In the genomic region with DNA sequence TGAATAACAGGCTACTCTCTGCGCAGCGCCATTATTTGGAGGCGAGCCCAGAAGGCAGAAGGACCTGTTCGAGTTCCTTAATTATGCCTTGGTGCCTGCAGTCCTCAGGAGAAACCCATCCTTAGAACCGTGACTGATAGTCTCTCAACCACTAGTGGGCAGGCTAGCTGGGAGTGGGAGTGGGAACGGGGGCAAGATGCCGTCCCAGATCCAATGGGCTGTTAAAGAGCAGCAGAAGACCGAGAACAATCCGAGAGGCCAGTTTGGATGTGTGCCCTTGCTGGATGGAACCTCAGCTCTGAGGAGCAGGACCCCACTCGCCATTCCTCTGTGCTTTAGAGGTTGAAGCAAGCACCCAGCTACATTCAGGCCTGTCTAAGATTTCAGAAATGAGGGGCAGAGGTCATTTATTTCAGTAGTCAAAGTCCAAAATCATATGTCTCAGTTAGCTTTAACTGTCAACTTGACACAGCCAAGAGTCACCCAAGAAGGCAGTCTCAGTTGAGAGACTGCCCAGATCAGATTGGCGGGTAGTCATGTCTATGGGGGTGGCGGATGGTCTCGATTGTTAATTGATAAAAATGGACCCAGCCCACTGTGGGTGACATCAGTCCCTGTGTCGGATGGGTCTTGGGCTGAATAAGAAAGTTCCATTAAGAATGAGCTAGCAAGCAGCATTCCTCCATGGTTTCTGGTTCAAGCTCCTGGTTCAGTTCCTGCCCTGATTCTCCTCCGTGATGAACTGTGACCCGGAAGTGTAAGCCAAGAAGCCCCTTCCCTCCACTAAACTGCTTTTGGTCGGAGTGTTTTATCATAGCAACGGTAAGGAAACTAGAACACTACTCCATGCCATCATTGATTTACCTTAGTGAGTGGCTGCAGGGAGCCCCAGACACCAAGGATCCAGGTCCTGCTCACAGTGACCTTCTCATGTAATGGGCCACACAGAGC, we compare ENCODE assay signal across 11 mouse cellular contexts. TPM values are rescaled to one million over a fixed set of nuclear protein-coding genes. Genes with fewer than 3 reads are reported as not detected.
DNase-seq lines count a peak whose midpoint lies in the region; ATAC-seq and TF ChIP-seq lines count a peak whose summit lies in the region.
"Had no signal": no experiment of that assay in that cellular context is flagged by ENCODE, and none has a peak within 500 bp of the region (broad histone marks: within the 10 kb centered on the region; RNA-seq: fewer than 3 reads in every experiment).

No protein-coding gene starts in this region.

- peaks cover 7% of the 10 kb centered on the region; the same call in 1 of the 2 replicates for H3K4me1 ChIP-seq in forebrain, postnatal 0 days (ENCODE audit: insufficient read depth)
- peaks cover 20% of the 10 kb centered on the region for H3K4me1 ChIP-seq in forebrain, embryonic 15.5 days
- H3K4me1 ChIP-seq in lung, embryonic 14.5 days (ENCODE audit: insufficient read depth), result peaks cover 7% of the 10 kb centered on the region; the same call in 1 of the 2 replicates
- peaks cover 28% of the 10 kb centered on the region for H3K4me1 ChIP-seq in liver, embryonic 13.5 days (replicated peaks)
- peaks cover 14% of the 10 kb centered on the region for H3K4me1 ChIP-seq in midbrain, embryonic 15.5 days

- no peak for ATAC-seq in forebrain, postnatal 0 days
- no peak for ATAC-seq in forebrain, embryonic 15.5 days (replicated peaks)
- ATAC-seq in lung, embryonic 14.5 days (ENCODE audit: insufficient read depth), result no peak
- no peak for ATAC-seq in liver, embryonic 13.5 days (ENCODE audit: low read depth)
- ATAC-seq in granulocyte monocyte progenitor cell, adult 5-6 weeks (replicated peaks; ENCODE audit: poor library complexity, severe bottlenecking), result no peak
- no peak for ATAC-seq in midbrain, embryonic 15.5 days (replicated peaks)

- H3K27ac ChIP-seq in forebrain, postnatal 0 days (ENCODE audit: low read depth, low read length), result no peak overlapping the region
- no peak overlapping the region for H3K27ac ChIP-seq in forebrain, embryonic 15.5 days (replicated peaks)
- H3K27ac ChIP-seq in lung, embryonic 14.5 days (ENCODE audit: low read depth), result no peak overlapping the region
- no peak overlapping the region for H3K27ac ChIP-seq in liver, embryonic 13.5 days
- H3K27ac ChIP-seq in midbrain, embryonic 15.5 days, result no peak overlapping the region

- no peaks in the 10 kb centered on the region for H3K36me3 ChIP-seq in forebrain, postnatal 0 days (ENCODE audit: insufficient read depth)
- no peaks in the 10 kb centered on the region for H3K36me3 ChIP-seq in forebrain, embryonic 15.5 days
- H3K36me3 ChIP-seq in lung, embryonic 14.5 days (ENCODE audit: insufficient read depth), result no peaks in the 10 kb centered on the region
- H3K36me3 ChIP-seq in liver, embryonic 13.5 days, result no peaks in the 10 kb centered on the region
- H3K36me3 ChIP-seq in midbrain, embryonic 15.5 days (replicated peaks), result no peaks in the 10 kb centered on the region
- H3K36me3 ChIP-seq: G1E; heart, embryonic 12.5 days; stomach, embryonic 15.5 days had no signal

- no peak overlapping the region for H3K9ac ChIP-seq in forebrain, postnatal 0 days
- H3K9ac ChIP-seq in forebrain, embryonic 15.5 days (replicated peaks), result no peak overlapping the region
- no peak overlapping the region for H3K9ac ChIP-seq in lung, embryonic 14.5 days
- no peak overlapping the region for H3K9ac ChIP-seq in liver, embryonic 13.5 days
- H3K9ac ChIP-seq in midbrain, embryonic 15.5 days, result no peak overlapping the region
- H3K9ac ChIP-seq: stomach, embryonic 15.5 days had no signal

- WGBS in forebrain, postnatal 0 days, result 70% methylated on average over 18 of the region's 18 CpGs
- 75% methylated on average over 18 of the region's 18 CpGs for WGBS in forebrain, embryonic 15.5 days
- 61% methylated on average over 18 of the region's 18 CpGs for WGBS in lung, embryonic 14.5 days
- whole genome bisulfite sequencing in liver, embryonic 13.5 days (ENCODE audit: insufficient replicate concordance), result 43% methylated on average over 18 of the region's 18 CpGs
- 65% methylated on average over 18 of the region's 18 CpGs for WGBS in midbrain, embryonic 15.5 days

- DNase-seq in forebrain, postnatal 0 days, result no peak
- peak; percentile 27 for DNase-seq in lung, embryonic 14.5 days
- DNase-seq in lung, postnatal 10 days, result no peak
- peak; percentile 37 for DNase-seq in NIH3T3 (ENCODE audit: low read depth)
- no peak for DNase-seq in liver, embryonic 13.5 days

- peak; percentile 32; the same call in 1 of the 2 replicates for TF ChIP-seq CTCF in forebrain, postnatal 0 days (IDR thresholded peaks at IDR 0.05; ENCODE audit: low read depth)
- peak; percentile 39; the same call in 1 of the 2 replicates for TF ChIP-seq CTCF in lung, embryonic 14.5 days (IDR thresholded peaks at IDR 0.05; ENCODE audit: low read depth)

- H3K9me3 ChIP-seq in forebrain, postnatal 0 days (ENCODE audit: low read length), result no peaks in the 10 kb centered on the region
- no peaks in the 10 kb centered on the region for H3K9me3 ChIP-seq in forebrain, embryonic 15.5 days
- H3K9me3 ChIP-seq in lung, embryonic 14.5 days (ENCODE audit: low read depth, low read length), result no peaks in the 10 kb centered on the region
- no peaks in the 10 kb centered on the region for H3K9me3 ChIP-seq in liver, embryonic 13.5 days (replicated peaks)
- no peaks in the 10 kb centered on the region for H3K9me3 ChIP-seq in midbrain, embryonic 15.5 days
- H3K9me3 ChIP-seq: G1E; heart, embryonic 12.5 days; stomach, embryonic 15.5 days had no signal

- no peak overlapping the region for H3K4me3 ChIP-seq in forebrain, postnatal 0 days (ENCODE audit: low read depth, low read length)
- H3K4me3 ChIP-seq in forebrain, embryonic 15.5 days, result no peak overlapping the region
- H3K4me3 ChIP-seq in lung, embryonic 14.5 days (ENCODE audit: low read depth, low read length), result no peak overlapping the region
- H3K4me3 ChIP-seq in liver, embryonic 13.5 days (replicated peaks), result no peak overlapping the region
- H3K4me3 ChIP-seq in midbrain, embryonic 15.5 days, result no peak overlapping the region

- no peak overlapping the region for H3K4me2 ChIP-seq in forebrain, postnatal 0 days (ENCODE audit: low read depth)
- no peak overlapping the region for H3K4me2 ChIP-seq in forebrain, embryonic 15.5 days (replicated peaks)
- H3K4me2 ChIP-seq in lung, embryonic 14.5 days, result no peak overlapping the region
- H3K4me2 ChIP-seq in liver, embryonic 13.5 days, result peak overlapping the region; percentile 47
- H3K4me2 ChIP-seq in midbrain, embryonic 15.5 days, result no peak overlapping the region

- no peaks in the 10 kb centered on the region for H3K27me3 ChIP-seq in forebrain, postnatal 0 days (ENCODE audit: insufficient read depth, low read length)
- no peaks in the 10 kb centered on the region for H3K27me3 ChIP-seq in forebrain, embryonic 15.5 days
- H3K27me3 ChIP-seq in lung, embryonic 14.5 days (ENCODE audit: insufficient read depth, low read length), result no peaks in the 10 kb centered on the region
- H3K27me3 ChIP-seq in liver, embryonic 13.5 days, result peaks cover 28% of the 10 kb centered on the region
- H3K27me3 ChIP-seq in midbrain, embryonic 15.5 days (replicated peaks), result no peaks in the 10 kb centered on the region
- H3K27me3 ChIP-seq: heart, embryonic 12.5 days; stomach, embryonic 15.5 days had no signal

RNA-seq across cellular contexts. Expression of a gene that starts 32.3 kb away (rescaled TPM):
- total RNA-seq in forebrain, postnatal 0 days (2014; rRNA removed), result 13.9 and 15.5 TPM in 2 replicates
- polyA plus RNA-seq in forebrain, postnatal 0 days (2015; fragmentation: Nextera tagmentation; extraction: Ambion mirVana), result 33.9 and 39.3 TPM in 2 replicates
- 41.0 and 42.3 TPM in 2 replicates for polyA plus RNA-seq in forebrain, embryonic 15.5 days (2015; fragmentation: Nextera tagmentation; extraction: Ambion mirVana)
- polyA plus RNA-seq in lung, embryonic 14.5 days (2014; fragmentation: Nextera tagmentation; extraction: Ambion mirVana), result 45.8 and 49.4 TPM in 2 replicates
- 28.0 and 31.0 TPM in 2 replicates for polyA plus RNA-seq in liver, embryonic 13.5 days (2015; fragmentation: Nextera tagmentation; extraction: Ambion mirVana)
- 47.7 and 54.6 TPM in 2 replicates for total RNA-seq in granulocyte monocyte progenitor cell, adult 5-6 weeks (2014; fragmentation: Nextera tagmentation)
- 31.1 and 33.4 TPM in 2 replicates for total RNA-seq in granulocyte monocyte progenitor cell, adult 5-6 weeks (2017)
- 31.9 and 32.4 TPM in 2 replicates for polyA plus RNA-seq in midbrain, embryonic 15.5 days (2015; fragmentation: Nextera tagmentation; extraction: Ambion mirVana)

RNA-seq across cellular contexts. Expression of a gene that starts 51.1 kb away (rescaled TPM):
- total RNA-seq in forebrain, postnatal 0 days (2014; rRNA removed), result not detected in 2 replicates
- not detected in 2 replicates for polyA plus RNA-seq in forebrain, postnatal 0 days (2015; fragmentation: Nextera tagmentation; extraction: Ambion mirVana)
- polyA plus RNA-seq in forebrain, embryonic 15.5 days (2015; fragmentation: Nextera tagmentation; extraction: Ambion mirVana), result not detected in 2 replicates
- polyA plus RNA-seq in lung, embryonic 14.5 days (2014; fragmentation: Nextera tagmentation; extraction: Ambion mirVana), result 4.8 and 5.8 TPM in 2 replicates
- polyA plus RNA-seq in liver, embryonic 13.5 days (2015; fragmentation: Nextera tagmentation; extraction: Ambion mirVana), result not detected in 2 replicates
- not detected in 2 replicates for total RNA-seq in granulocyte monocyte progenitor cell, adult 5-6 weeks (2014; fragmentation: Nextera tagmentation)
- not detected in 2 replicates for total RNA-seq in granulocyte monocyte progenitor cell, adult 5-6 weeks (2017)
- 7.7 TPM in 1 of 2 replicates, not detected in the other for polyA plus RNA-seq in midbrain, embryonic 15.5 days (2015; fragmentation: Nextera tagmentation; extraction: Ambion mirVana)
- polyA plus RNA-seq: G1E; heart, embryonic 12.5 days had no signal

Comparison
In these comparisons a context has a peak if more than half of its experiments do, and no peak if none do; other contexts are left out.
1. DNase-seq: peak in lung, embryonic 14.5 days (single experiment) and NIH3T3 (single experiment); none in forebrain, postnatal 0 days (single experiment), lung, postnatal 10 days (single experiment) and liver, embryonic 13.5 days (single experiment).